Mouse (Mus musculus) liver, embryonic 14.5 days (tissue): ENCODE measurements around the gene Shisal1. TPM values are rescaled to one million over a fixed set of nuclear protein-coding genes. Genes with fewer than 3 reads are reported as not detected.

Experiments used
- ATAC-seq: fragments of 200-750 bp; cut with Nextera tagmentation; 2 replicates; pipeline ENCODE4 v1.8.0; 2017; ENCODE audit warnings: moderate number of reproducible peaks, mild to moderate bottlenecking, moderate library complexity; ENCODE audit not compliant: insufficient read depth
- DNase-seq, 3 experiments: peaks; one replicate each; pipeline ENCODE4 v3.0.0-alpha.2; 2012 to 2013; ENCODE audit warnings: low read depth in 3 of 3, low spot score in 3 of 3
- H3K27ac ChIP-seq: fragments of 300-500 bp; sonication (generic); 2 replicates; pipeline ENCODE4 v1.5.1; 2014; ENCODE audit warnings: moderate library complexity, mild to moderate bottlenecking, control low read depth, inconsistent platforms
- H3K27me3 ChIP-seq: fragments of 300-500 bp; sonication (generic); 2 replicates; pipeline ENCODE4 v1.6.1; 2014; ENCODE audit warnings: mild to moderate bottlenecking, low read length, moderate library complexity; ENCODE audit not compliant: control insufficient read depth, insufficient read depth
- H3K36me3 ChIP-seq: fragments of 300-500 bp; sonication (generic); replicated peaks from 2 replicates; pipeline ENCODE4 v1.6.1; 2014; ENCODE audit warnings: low read depth; ENCODE audit not compliant: control insufficient read depth, insufficient read depth
- H3K4me1 ChIP-seq, 2 experiments: fragments of 200-500 bp in 1 of 2; fragments of 300-500 bp in 1 of 2; sonication (generic) in 1 of 2; replicated peaks; 2 replicates each; pipeline ENCODE4 v1.6.1; 2012 to 2014; ENCODE audit warnings: antibody characterized with exemption in 1 of 2, inconsistent platforms in 1 of 2, low read length in 1 of 2; ENCODE audit not compliant: control insufficient read depth in 2 of 2, insufficient read depth in 2 of 2
- H3K4me2 ChIP-seq: fragments of 300-500 bp; sonication (generic); 2 replicates; pipeline ENCODE4 v1.6.1; 2014; ENCODE audit warnings: low read depth, mild to moderate bottlenecking, control low read depth, moderate library complexity
- H3K4me3 ChIP-seq, 2 experiments: fragments of 200-500 bp in 1 of 2; fragments of 300-500 bp in 1 of 2; sonication (generic) in 1 of 2; 2 replicates each; pipeline ENCODE4 v1.5.1; 2012 to 2014; ENCODE audit warnings: low read depth in 2 of 2, low read length in 2 of 2, mild to moderate bottlenecking in 2 of 2, control low read depth in 1 of 2, inconsistent platforms in 1 of 2, moderate library complexity in 1 of 2; ENCODE audit not compliant: insufficient read depth in 1 of 2
- H3K9ac ChIP-seq: fragments of 300-500 bp; sonication (generic); replicated peaks from 2 replicates; pipeline ENCODE4 v1.6.1; 2014; ENCODE audit warnings: mild to moderate bottlenecking, control low read depth, moderate library complexity
- H3K9me3 ChIP-seq: fragments of 300-500 bp; sonication (generic); 2 replicates; pipeline ENCODE4 v1.6.1; 2016; ENCODE audit warnings: low read length, mixed read lengths; ENCODE audit not compliant: control insufficient read depth
- CTCF ChIP-seq: IDR thresholded peaks from 2 replicates; pipeline ENCODE4 v1.5.1; 2016; ENCODE audit warnings: antibody characterized with exemption, low read depth, control low read depth
- EP300 ChIP-seq: IDR thresholded peaks from 2 replicates; pipeline ENCODE4 v1.6.1; 2016; ENCODE audit warnings: antibody characterized with exemption, low read depth
- WGBS: fragments of 180-500 bp; shearing (Covaris S2); extraction: QIAGEN DNeasy Blood & Tissue Kit; methylation state at CpG from one replicate; pipeline ENCODE4 v1.1.7; 2014; ENCODE audit not compliant: insufficient replicate concordance; 5-methylcytosine and 5-hydroxymethylcytosine counted together
- polyA plus RNA-seq, 2 experiments: library from polyadenylated mRNA; depleted of rRNA in 1 of 2; stranded (reverse) in 1 of 2; unstranded in 1 of 2; fragments of >200 nt; fragmentation: Nextera tagmentation in 1 of 2; extraction: Ambion mirVana in 1 of 2; gene quantifications; 2 replicates each; pipeline versions ENCODE4 v1.2.1 to v1.2.3; 2012 to 2014

The Shisal1 gene
- polyA plus RNA-seq, 2 experiments: 0.07 TPM; not detected in 1

DNA sequence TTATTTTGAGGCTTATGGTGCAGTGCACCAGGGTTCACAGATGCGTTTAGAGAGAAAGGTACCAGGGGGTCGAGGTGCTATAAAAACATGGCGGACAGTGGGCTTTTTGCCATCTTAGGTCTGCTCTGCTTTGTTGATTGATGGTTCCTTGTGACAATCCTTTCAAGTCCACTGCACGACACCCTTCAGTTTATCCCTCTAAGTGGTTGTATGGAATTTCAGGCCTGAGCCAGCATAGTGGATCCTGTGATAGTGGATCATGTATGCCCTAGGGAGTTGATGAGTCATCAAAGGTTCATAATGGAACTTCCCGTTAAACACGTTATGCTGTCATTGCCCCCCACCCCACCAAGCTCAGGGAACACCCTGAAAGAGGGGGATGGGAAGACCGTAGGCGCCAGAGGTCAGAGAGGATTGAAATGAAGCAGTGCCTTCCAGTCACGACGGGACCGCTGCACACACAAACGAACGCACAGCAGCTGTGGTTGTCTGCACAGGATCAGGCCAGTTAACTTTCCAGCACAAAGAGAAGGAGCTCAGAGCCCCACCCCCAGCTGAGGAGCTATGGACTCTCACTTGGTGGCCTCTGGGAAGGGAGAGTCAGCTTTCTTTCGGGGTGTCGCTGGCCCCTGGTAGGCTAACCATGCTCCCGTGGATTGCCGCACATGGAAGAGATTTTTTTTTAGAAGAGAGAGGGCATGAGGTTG is 81.1 kb downstream of the Shisal1 start:
- H3K4me3 ChIP-seq: no peak overlapping the region
- no peak overlapping the region for H3K4me2 ChIP-seq
- TF ChIP-seq CTCF (no peak), EP300 (no peak)
- H3K36me3 ChIP-seq: no peaks in the 10 kb centered on the region
- no peak overlapping the region for H3K9ac ChIP-seq
- DNase-seq (no peak), ATAC-seq (no peak)
- 66% methylated on average over 17 of the region's 17 CpGs for WGBS
- no peaks in the 10 kb centered on the region for H3K4me1 ChIP-seq
- no peaks in the 10 kb centered on the region for H3K9me3 ChIP-seq
- H3K27me3 ChIP-seq: no peaks in the 10 kb centered on the region
- H3K27ac ChIP-seq: no peak overlapping the region

DNA sequence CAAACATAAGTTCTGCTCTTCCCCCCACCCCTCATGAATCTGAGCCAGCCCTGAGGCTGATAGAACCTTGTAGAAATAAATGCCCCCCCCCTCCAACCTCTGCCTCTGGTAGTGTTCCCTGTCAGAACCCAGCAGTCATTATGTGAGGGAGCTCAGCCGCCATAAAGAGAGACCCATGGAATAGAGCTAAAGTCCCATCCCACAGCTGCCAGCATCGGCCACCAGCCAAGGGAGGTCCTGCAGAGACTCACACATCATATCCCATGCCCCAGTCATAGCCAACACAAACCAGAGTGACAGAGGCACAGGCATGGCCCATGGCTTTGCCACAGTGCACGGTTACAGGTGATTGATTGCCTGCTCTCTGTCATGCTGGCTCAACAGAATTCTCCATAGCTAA is 82.2 kb downstream of the Shisal1 start:
- no peak for DNase-seq
- TF ChIP-seq EP300: no peak
- no peak for TF ChIP-seq CTCF
- H3K4me3 ChIP-seq: no peak overlapping the region
- H3K9ac ChIP-seq: no peak overlapping the region
- no peaks in the 10 kb centered on the region for H3K4me1 ChIP-seq
- WGBS: 53% methylated on average over 3 of the region's 3 CpGs
- no peak overlapping the region for H3K27ac ChIP-seq
- H3K4me2 ChIP-seq: no peak overlapping the region
- H3K9me3 ChIP-seq: no peaks in the 10 kb centered on the region
- ATAC-seq: no peak
- no peaks in the 10 kb centered on the region for H3K36me3 ChIP-seq
- H3K27me3 ChIP-seq: no peaks in the 10 kb centered on the region

DNA sequence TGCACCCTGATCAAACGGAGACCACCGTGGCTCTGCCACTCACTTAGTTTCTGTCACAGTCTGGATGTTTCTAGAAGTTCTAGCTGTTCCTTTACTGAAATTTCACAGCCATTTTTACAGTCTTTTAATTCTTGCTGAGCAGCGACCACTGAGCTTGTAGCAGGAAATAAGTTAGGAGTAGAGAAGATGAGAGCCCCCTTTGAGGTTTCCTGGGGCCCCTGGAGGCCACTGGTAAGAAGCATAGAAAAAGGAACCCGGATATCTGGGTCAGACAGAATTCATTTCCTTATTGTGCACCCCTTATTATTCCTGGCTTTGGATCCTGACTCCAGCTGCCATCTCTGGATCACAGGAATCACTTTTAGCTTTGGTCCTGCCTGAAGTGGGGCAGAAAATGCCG is 91.8 kb downstream of the Shisal1 start:
- ATAC-seq: no peak

DNA sequence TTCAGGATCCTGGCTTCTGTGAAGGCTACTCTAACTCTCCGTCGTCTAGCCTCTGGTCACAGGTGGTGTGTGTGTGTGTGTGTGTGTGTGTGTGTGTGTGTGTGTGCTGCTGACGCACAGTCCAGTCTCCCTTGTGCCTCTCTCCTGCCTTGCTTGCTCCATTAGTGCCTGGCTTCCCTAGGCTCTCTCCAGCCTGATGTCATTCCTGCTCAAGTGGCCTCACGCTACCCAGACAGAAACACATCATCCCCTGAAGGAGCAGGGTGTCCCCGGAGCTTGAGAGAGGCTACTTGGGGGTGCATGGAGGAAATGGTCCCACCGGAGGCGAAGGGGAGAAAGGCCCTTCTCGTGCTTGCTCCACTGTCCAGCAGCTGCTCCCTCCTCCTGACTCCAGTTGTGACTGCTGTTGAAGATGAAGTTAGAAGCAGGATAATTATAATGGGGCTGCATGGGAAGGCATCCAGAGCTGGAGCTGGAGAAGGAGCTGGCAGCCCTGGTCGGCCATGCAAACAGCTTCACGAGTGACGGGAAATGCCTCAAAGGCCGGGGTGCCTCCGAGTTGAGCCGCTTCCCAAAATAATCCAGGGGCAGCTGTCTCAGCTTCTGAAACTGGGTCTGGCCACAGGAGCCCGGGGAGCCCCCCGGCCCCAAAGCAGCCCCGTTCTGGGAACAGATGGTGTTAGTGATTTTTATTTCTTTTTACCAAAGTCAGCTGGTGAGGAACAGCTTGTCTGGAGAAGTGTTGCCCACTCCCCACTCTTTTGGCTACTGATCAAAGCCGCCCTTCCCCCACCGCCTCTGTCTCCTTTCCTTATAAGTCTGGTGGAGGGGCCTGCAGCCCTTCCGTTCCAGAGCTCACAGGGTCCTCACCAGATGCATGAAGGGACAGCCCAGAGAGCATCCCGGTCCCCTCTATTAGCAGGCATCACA is 94.7 kb downstream of the Shisal1 start:
- Histone ChIP-seq H3K4me2 (no peak overlapping the region), H3K27me3 (no peaks in the 10 kb centered on the region), H3K27ac (no peak overlapping the region), H3K36me3 (no peaks in the 10 kb centered on the region), H3K4me1 (peaks cover 0 to 10% of the 10 kb centered on the region in 2 experiments; a peak in 2 of 4 replicates), H3K4me3 (no peak overlapping the region), H3K9me3 (peaks cover 4% of the 10 kb centered on the region), H3K9ac (no peak overlapping the region)
- ATAC-seq: no peak
- TF ChIP-seq EP300: no peak
- TF ChIP-seq CTCF: no peak
- DNase-seq: no peak
- WGBS: 58% methylated on average over 21 of the region's 21 CpGs

More for the DNA sequence above, 91.8 kb downstream of the Shisal1 start:
- Histone ChIP-seq H3K9me3 (no peaks in the 10 kb centered on the region), H3K27me3 (no peaks in the 10 kb centered on the region), H3K36me3 (no peaks in the 10 kb centered on the region), H3K27ac (no peak overlapping the region), H3K4me1 (peaks cover 0 to 7% of the 10 kb centered on the region in 2 experiments; a peak in 2 of 4 replicates), H3K4me2 (no peak overlapping the region), H3K9ac (no peak overlapping the region), H3K4me3 (no peak overlapping the region)
- DNase-seq: no peak
- TF ChIP-seq EP300 (no peak), CTCF (no peak)
- 23% methylated on average over 5 of the region's 5 CpGs for WGBS

DNA sequence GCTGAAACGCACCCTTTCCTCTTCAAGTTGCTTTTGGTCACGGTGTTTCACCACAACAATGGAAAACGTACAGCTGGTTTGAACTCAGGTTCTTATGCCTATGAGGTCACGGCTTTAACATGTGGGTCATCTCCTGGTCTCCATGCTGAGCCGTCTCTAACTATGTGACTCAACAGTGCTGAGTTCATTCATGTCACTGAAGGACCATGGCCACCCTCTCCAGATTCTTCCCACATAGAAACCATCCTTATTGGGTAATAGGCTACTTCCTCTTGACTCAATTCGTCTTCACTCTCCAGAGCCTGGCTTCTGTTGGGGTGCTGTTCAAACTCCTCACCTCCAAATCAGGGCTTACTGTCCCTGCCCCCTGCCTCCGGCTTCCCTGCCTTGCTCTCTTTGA is 95.6 kb downstream of the Shisal1 start:
- H3K27me3 ChIP-seq: no peaks in the 10 kb centered on the region
- 51% methylated on average over 7 of the region's 7 CpGs for WGBS
- peaks cover 0 to 10% of the 10 kb centered on the region in 2 experiments; a peak in 2 of 4 replicates for H3K4me1 ChIP-seq
- DNase-seq (no peak), ATAC-seq (no peak)
- no peak overlapping the region for H3K27ac ChIP-seq
- no peak overlapping the region for H3K9ac ChIP-seq
- H3K4me3 ChIP-seq: no peak overlapping the region
- peaks cover 4% of the 10 kb centered on the region for H3K9me3 ChIP-seq
- H3K36me3 ChIP-seq: no peaks in the 10 kb centered on the region
- no peak overlapping the region for H3K4me2 ChIP-seq
- no peak for TF ChIP-seq EP300
